Mouse (Mus musculus) megakaryocyte, adult 5-6 weeks (primary cell): Measurements from ENCODE around the gene Gsc. TPM values are rescaled to one million over a fixed set of nuclear protein-coding genes. Genes with fewer than 3 reads are reported as not detected.
"Not testable (repeated sequence)": the region's sequence is repeated elsewhere in the genome, so short reads cannot be mapped to it uniquely, and the experiment has no call there.

ENCODE experiments used
- ATAC-seq: 2 replicates; pipeline ENCODE4 v1.8.0; 2016; ENCODE audit warnings: mild to moderate bottlenecking, inconsistent platforms; ENCODE audit not compliant: poor library complexity, severe bottlenecking
- total RNA-seq, 2 experiments: library from RNA; stranded (forward) in 1 of 2; stranded (reverse) in 1 of 2; fragments of 153-499, 151-499 nt in 1 of 2; fragments of 221-1000, 200-1000 nt in 1 of 2; gene quantifications; 2 replicates each; pipeline versions ENCODE4 v1.2.3 to v1.2.4; 2015 to 2017

Gene Gsc
- total RNA-seq, 2 experiments from 2014 or later: not detected

GRCm38 (mm10) chr12:104459377-104459776 is 13.8 kb downstream of the Gsc start:
- ATAC-seq: no peak

DNA sequence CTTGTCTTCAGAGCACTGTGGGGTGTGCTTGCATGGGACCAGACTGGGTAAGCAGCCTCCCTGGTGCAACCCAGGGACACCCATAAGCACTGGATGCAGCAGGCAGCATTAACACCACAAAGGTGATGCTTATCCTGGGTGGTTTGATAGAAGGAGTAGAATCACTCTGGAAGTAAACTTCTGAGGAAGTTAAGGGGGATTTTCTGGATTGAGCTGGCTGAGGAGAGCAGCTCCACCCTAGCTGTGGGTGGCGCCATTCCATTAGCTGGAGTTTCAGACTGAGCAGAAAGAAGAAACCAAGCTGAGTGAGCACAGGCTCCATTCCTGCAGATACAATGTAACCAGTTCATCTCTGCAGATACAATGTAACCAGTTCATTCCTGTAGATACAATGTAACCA is 20.1 kb downstream of the Gsc start:
- ATAC-seq: no peak

GRCm38 (mm10) chr12:104450257-104450656 is 22.9 kb downstream of the Gsc start:
- no peak for ATAC-seq

DNA sequence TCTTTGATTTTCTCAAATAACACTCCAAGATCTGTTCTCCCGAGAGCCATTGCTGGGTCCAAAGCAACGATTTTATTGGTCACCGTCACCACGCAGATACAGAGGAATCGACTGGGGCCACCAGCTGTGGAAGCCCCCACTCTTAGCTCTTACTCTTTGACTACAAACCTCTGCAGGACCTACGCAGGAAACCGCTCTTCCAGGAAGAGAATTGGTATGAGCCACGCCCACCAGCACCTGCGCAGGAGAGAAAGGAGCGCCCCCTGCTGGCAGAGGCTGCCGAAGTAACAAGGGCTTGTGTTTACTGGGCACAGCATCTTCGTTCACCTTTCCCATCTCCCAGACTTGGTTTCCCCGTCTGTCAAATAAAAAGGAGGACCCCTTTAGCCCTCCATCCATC is 25.0 kb downstream of the Gsc start:
- ATAC-seq: no peak

- not testable (repeated sequence) for ATAC-seq
These were observed 26.1 kb downstream of the Gsc start for GRCm38 (mm10) chr12:104447056-104447455.

DNA sequence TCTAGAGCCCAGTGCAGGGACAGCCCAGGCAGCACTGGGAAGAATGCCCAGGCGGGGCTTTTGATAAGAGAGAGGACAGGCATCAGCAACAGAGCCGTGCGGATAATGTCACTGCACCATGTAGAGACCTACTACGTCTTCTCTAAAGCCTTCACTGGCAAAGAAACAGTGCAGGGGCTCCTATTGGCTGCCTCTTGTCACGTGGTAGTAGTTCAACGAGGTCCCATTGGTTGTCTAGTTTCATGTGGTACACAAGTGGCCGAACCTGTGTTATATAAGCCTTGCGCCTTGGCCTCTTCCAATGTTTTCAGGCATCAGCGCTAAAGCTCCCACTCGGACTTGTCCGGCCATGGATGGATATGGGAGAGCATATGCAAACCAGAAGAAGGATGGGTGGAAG is 29.4 kb downstream of the Gsc start:
- ATAC-seq: no peak

DNA sequence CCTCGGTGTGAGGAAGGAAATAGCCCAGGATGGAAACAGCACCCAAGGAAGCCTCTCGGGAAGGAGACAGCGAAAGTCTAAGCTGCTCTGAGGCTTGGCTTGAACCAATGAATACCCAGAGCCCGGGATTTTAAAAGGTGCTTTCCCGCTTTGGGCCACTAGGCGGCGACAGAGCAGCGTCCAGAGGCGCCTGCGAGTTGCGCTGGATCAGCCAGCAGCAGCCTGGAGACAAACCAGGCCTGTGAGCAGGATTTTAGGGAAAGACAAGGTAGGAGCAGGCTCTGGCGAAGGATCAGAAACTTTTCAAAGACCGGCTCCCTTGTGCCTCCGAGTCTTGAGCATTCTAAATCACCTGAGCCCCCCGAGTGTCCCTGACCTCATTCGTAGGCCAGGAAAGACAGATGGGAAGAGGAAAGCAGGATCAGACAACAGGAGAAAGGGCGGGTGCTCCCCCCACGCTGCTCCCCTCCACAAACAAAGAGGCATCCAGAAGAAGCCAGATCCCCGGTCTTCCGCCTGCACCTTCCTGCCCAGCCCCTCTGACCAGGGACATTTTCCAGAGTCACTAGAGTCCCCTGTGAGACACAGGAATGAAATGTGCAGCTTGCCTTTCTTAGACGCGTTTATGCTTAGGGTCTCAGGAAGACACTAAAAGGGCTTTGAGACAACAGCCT is 32.9 kb downstream of the Gsc start:
- peak; percentile 70 for ATAC-seq

GRCm38 (mm10) chr12:104433951-104434735 is 39.0 kb downstream of the Gsc start:
- ATAC-seq: no peak

GRCm38 (mm10) chr12:104433214-104433613 is 39.9 kb downstream of the Gsc start:
- ATAC-seq: no peak

- no peak for ATAC-seq
These were observed 41.8 kb downstream of the Gsc start for GRCm38 (mm10) chr12:104431359-104431758.

- ATAC-seq: peak; percentile 47; the same call in 1 of the 2 replicates
These were observed 46.2 kb downstream of the Gsc start for GRCm38 (mm10) chr12:104426915-104427314.

- no peak for ATAC-seq
These were observed 47.5 kb downstream of the Gsc start for GRCm38 (mm10) chr12:104425591-104425990.

GRCm38 (mm10) chr12:104422615-104423392 is 50.3 kb downstream of the Gsc start:
- ATAC-seq: no peak

Other genes with a start within 250 kb of the Gsc start
- gene Serpina3g, start 237.1 kb downstream of the Gsc start, total RNA-seq (2015): 4.2 and 4.7 TPM in 2 replicates
- 4.9 and 9.7 TPM in 2 replicates for gene Serpina3g, start 237.1 kb downstream of the Gsc start, total RNA-seq (2017)
- gene Serpina3i, start 210.2 kb downstream of the Gsc start, total RNA-seq (2015): not detected in 2 replicates
- gene Serpina3i, start 210.2 kb downstream of the Gsc start, total RNA-seq (2017): not detected in 2 replicates
- not detected in 2 replicates for gene Serpina3j, start 158.8 kb downstream of the Gsc start, total RNA-seq (2015)
- gene Serpina3j, start 158.8 kb downstream of the Gsc start, total RNA-seq (2017): not detected in 2 replicates
- not detected in 2 replicates for gene Serpina3k, start 134.8 kb downstream of the Gsc start, total RNA-seq (2015)
- not detected in 2 replicates for gene Serpina3k, start 134.8 kb downstream of the Gsc start, total RNA-seq (2017)
- not detected in 2 replicates for gene Serpina3m, start 134.8 kb downstream of the Gsc start, total RNA-seq (2015)
- not detected in 2 replicates for gene Serpina3m, start 134.8 kb downstream of the Gsc start, total RNA-seq (2017)
- 0.23 and 0.31 TPM in 2 replicates for gene Serpina3n, start 66.6 kb downstream of the Gsc start, total RNA-seq (2015)
- not detected in 2 replicates for gene Serpina3n, start 66.6 kb downstream of the Gsc start, total RNA-seq (2017)